Mouse (Mus musculus) kidney, embryonic 16.5 days (tissue): ENCODE measurements around the gene Nabp2. TPM values are rescaled to one million over a fixed set of nuclear protein-coding genes. Genes with fewer than 3 reads are reported as not detected.

Experiments used
- ATAC-seq: fragments of 200-750 bp; cut with Nextera tagmentation; 2 replicates; pipeline ENCODE4 v1.8.0; 2017; ENCODE audit warnings: moderate TSS enrichment; ENCODE audit not compliant: low FRiP score, low TSS enrichment
- H3K27ac ChIP-seq: fragments of 300-500 bp; sonication (generic); 2 replicates; pipeline ENCODE4 v1.5.1; 2014; ENCODE audit warnings: low read length
- H3K27me3 ChIP-seq: fragments of 300-500 bp; sonication (generic); 2 replicates; pipeline ENCODE4 v1.6.1; 2014; ENCODE audit warnings: low read length, control low read depth, mixed read lengths; ENCODE audit not compliant: insufficient read depth
- H3K36me3 ChIP-seq: fragments of 300-500 bp; sonication (generic); 2 replicates; pipeline ENCODE4 v1.6.1; 2014; ENCODE audit warnings: low read length, control low read depth, mixed read lengths; ENCODE audit not compliant: insufficient read depth
- H3K4me1 ChIP-seq: fragments of 300-500 bp; sonication (generic); 2 replicates; pipeline ENCODE4 v1.6.1; 2014; ENCODE audit warnings: low read length, control low read depth, mixed read lengths; ENCODE audit not compliant: insufficient read depth
- H3K4me2 ChIP-seq: fragments of 300-500 bp; sonication (generic); replicated peaks from 2 replicates; pipeline ENCODE4 v1.6.1; 2014; ENCODE audit warnings: low read depth, low read length
- H3K4me3 ChIP-seq: fragments of 300-500 bp; sonication (generic); 2 replicates; pipeline ENCODE4 v1.5.1; 2014; ENCODE audit warnings: mild to moderate bottlenecking, low read length
- H3K9ac ChIP-seq: fragments of 300-500 bp; sonication (generic); replicated peaks from 2 replicates; pipeline ENCODE4 v1.6.1; 2014; ENCODE audit warnings: low read length
- H3K9me3 ChIP-seq: fragments of 300-500 bp; sonication (generic); 2 replicates; pipeline ENCODE4 v1.6.1; 2016; ENCODE audit warnings: low read length, control low read depth
- WGBS: fragments of 180-500 bp; shearing (Covaris S2); extraction: QIAGEN DNeasy Blood & Tissue Kit; methylation state at CpG from one replicate; pipeline ENCODE4 v1.1.7; 2014; 5-methylcytosine and 5-hydroxymethylcytosine counted together
- polyA plus RNA-seq: library from polyadenylated mRNA; unstranded; fragments of >200 nt; fragmentation: Nextera tagmentation; extraction: Ambion mirVana; gene quantifications from 2 replicates; pipeline ENCODE4 v1.2.1, GENCODE M21; 2015

Gene Nabp2
- polyA plus RNA-seq, 1 experiment from 2014 or later, result 81.7 TPM

- H3K36me3 ChIP-seq, result peaks cover 56% of the 10 kb centered on the region
- H3K4me1 ChIP-seq, result peaks cover 52% of the 10 kb centered on the region
- no peak overlapping the region for H3K4me3 ChIP-seq
- H3K9me3 ChIP-seq, result no peaks in the 10 kb centered on the region
- peak overlapping the region; percentile 59 for H3K27ac ChIP-seq
- no peak overlapping the region for H3K9ac ChIP-seq
- WGBS, result 62% methylated on average over 10 of the region's 10 CpGs
- ATAC-seq, result no peak
- H3K27me3 ChIP-seq, result no peaks in the 10 kb centered on the region
- no peak overlapping the region for H3K4me2 ChIP-seq
These were observed 23.4 kb upstream of the Nabp2 start for GRCm38 (mm10) chr10:128434681-128435080.

DNA sequence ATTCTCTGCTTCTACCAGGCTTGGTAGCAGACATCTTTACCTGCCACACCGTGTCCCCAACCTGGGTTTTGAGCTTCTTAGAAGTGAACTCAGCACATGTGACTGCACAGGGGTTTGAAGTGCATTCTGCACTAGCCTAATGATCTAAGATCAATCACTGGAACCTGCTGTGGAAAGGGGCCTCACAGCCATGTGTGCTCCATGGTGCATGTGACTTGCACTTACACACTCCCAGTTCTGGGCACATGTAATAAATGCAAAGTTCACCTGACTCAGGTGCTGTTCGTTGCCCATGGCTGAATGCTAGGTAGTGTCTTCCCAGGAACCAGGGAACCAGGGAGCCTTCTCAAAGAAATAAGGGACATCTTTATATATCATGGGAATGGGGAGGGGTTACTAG, 22.1 kb upstream of the Nabp2 start:
- Histone ChIP-seq H3K4me2 (no peak overlapping the region), H3K9ac (no peak overlapping the region), H3K9me3 (no peaks in the 10 kb centered on the region), H3K36me3 (peaks cover 61% of the 10 kb centered on the region), H3K4me1 (peaks cover 39% of the 10 kb centered on the region), H3K27ac (no peak overlapping the region), H3K4me3 (no peak overlapping the region), H3K27me3 (no peaks in the 10 kb centered on the region)
- 72% methylated on average over 2 of the region's 2 CpGs for WGBS
- no peak for ATAC-seq

GRCm38 (mm10) chr10:128429454-128429853, 18.2 kb upstream of the Nabp2 start:
- no peaks in the 10 kb centered on the region for H3K27me3 ChIP-seq
- no peak for ATAC-seq
- 95% methylated on average over 4 of the region's 4 CpGs for WGBS

GRCm38 (mm10) chr10:128429052-128429451, 17.8 kb upstream of the Nabp2 start:
- no peak overlapping the region for H3K4me2 ChIP-seq
- no peak overlapping the region for H3K9ac ChIP-seq
- H3K9me3 ChIP-seq, result no peaks in the 10 kb centered on the region
- WGBS, result 82% methylated on average over 5 of the region's 5 CpGs
- H3K27ac ChIP-seq, result no peak overlapping the region
- no peak overlapping the region for H3K4me3 ChIP-seq
- no peak for ATAC-seq
- peaks cover 34% of the 10 kb centered on the region for H3K36me3 ChIP-seq
- peaks cover 15% of the 10 kb centered on the region; the same call in 1 of the 2 replicates for H3K4me1 ChIP-seq
- H3K27me3 ChIP-seq, result no peaks in the 10 kb centered on the region

More at GRCm38 (mm10) chr10:128429454-128429853, 18.2 kb upstream of the Nabp2 start:
- no peak overlapping the region for H3K4me2 ChIP-seq
- H3K27ac ChIP-seq, result no peak overlapping the region
- H3K4me3 ChIP-seq, result no peak overlapping the region
- no peak overlapping the region for H3K9ac ChIP-seq
- H3K9me3 ChIP-seq, result no peaks in the 10 kb centered on the region
- H3K36me3 ChIP-seq, result peaks cover 33% of the 10 kb centered on the region
- peaks cover 17% of the 10 kb centered on the region for H3K4me1 ChIP-seq

GRCm38 (mm10) chr10:128425260-128425659, 14.0 kb upstream of the Nabp2 start:
- no peak overlapping the region for H3K4me3 ChIP-seq
- no peak overlapping the region for H3K9ac ChIP-seq
- H3K4me2 ChIP-seq, result no peak overlapping the region
- peaks cover 9% of the 10 kb centered on the region; the same call in 1 of the 2 replicates for H3K4me1 ChIP-seq
- H3K27me3 ChIP-seq, result no peaks in the 10 kb centered on the region
- H3K27ac ChIP-seq, result peak overlapping the region; percentile 76; the same call in 1 of the 2 replicates
- no peaks in the 10 kb centered on the region for H3K9me3 ChIP-seq
- peaks cover 39% of the 10 kb centered on the region for H3K36me3 ChIP-seq
- 60% methylated on average over 3 of the region's 3 CpGs for WGBS
- ATAC-seq, result no peak

DNA sequence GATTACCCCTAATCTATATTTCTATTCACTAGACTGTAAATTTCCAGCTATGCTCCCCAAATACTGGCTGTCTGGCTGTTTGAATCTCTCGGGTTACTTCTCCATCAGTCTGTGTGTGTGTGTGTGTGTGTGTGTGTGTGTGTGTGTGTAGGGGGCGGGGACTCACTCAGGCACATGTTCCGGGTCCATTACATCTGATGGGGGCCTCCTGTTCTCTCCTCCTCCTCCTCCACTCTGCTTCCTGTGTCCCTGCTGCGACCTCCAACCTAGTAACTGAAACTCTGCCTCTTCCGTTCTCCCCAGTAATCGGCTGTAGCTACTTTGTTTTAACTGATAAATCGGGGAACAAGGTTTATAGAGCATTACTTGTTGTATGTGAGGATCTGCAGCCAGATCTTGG, 13.3 kb upstream of the Nabp2 start:
- Histone ChIP-seq H3K27ac (peak overlapping the region; percentile 76; the same call in 1 of the 2 replicates), H3K9ac (peak overlapping the region; percentile 28; the same call in 1 of the 2 replicates), H3K27me3 (no peaks in the 10 kb centered on the region), H3K4me2 (peak overlapping the region; percentile 9; the same call in 1 of the 2 replicates), H3K9me3 (no peaks in the 10 kb centered on the region), H3K36me3 (peaks cover 35% of the 10 kb centered on the region), H3K4me1 (peaks cover 9% of the 10 kb centered on the region; the same call in 1 of the 2 replicates), H3K4me3 (no peak overlapping the region)
- WGBS, result 4% methylated on average over 7 of the region's 7 CpGs
- peak; percentile 89 for ATAC-seq

GRCm38 (mm10) chr10:128422426-128422825, 11.1 kb upstream of the Nabp2 start:
- peaks cover 9% of the 10 kb centered on the region; the same call in 1 of the 2 replicates for H3K4me1 ChIP-seq
- no peak overlapping the region for H3K4me2 ChIP-seq
- H3K9me3 ChIP-seq, result no peaks in the 10 kb centered on the region
- H3K36me3 ChIP-seq, result peaks cover 43% of the 10 kb centered on the region
- H3K27ac ChIP-seq, result no peak overlapping the region
- WGBS, result 69% methylated on average over 5 of the region's 5 CpGs
- no peaks in the 10 kb centered on the region for H3K27me3 ChIP-seq
- H3K9ac ChIP-seq, result no peak overlapping the region
- no peak for ATAC-seq
- H3K4me3 ChIP-seq, result no peak overlapping the region

DNA sequence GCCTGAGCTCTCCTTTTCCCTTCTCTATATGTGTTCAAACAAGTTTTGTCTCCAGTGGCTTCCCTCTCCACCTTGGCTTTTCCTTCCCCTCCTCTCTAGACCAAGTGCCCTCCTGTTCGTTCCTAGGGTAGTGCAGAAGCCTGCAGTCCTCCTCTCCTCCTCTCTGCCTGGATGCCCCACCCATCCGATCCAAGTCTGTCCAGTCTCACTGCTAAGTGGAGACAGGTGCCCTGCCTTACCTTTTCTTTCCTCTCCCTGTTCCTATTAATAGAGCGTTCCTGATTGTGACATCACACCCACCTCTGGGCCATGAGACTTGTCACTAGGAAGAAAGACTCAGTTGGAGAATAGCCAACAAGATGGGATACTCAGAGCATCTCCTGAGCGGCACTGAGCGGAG, 3.6 kb upstream of the Nabp2 start:
- WGBS, result 92% methylated on average over 5 of the region's 5 CpGs
- H3K9me3 ChIP-seq, result no peaks in the 10 kb centered on the region
- H3K27ac ChIP-seq, result no peak overlapping the region
- no peak for ATAC-seq
- H3K4me1 ChIP-seq, result peaks cover 26% of the 10 kb centered on the region
- H3K4me3 ChIP-seq, result no peak overlapping the region
- no peaks in the 10 kb centered on the region for H3K27me3 ChIP-seq
- peaks cover 47% of the 10 kb centered on the region for H3K36me3 ChIP-seq
- no peak overlapping the region for H3K9ac ChIP-seq
- H3K4me2 ChIP-seq, result no peak overlapping the region

DNA sequence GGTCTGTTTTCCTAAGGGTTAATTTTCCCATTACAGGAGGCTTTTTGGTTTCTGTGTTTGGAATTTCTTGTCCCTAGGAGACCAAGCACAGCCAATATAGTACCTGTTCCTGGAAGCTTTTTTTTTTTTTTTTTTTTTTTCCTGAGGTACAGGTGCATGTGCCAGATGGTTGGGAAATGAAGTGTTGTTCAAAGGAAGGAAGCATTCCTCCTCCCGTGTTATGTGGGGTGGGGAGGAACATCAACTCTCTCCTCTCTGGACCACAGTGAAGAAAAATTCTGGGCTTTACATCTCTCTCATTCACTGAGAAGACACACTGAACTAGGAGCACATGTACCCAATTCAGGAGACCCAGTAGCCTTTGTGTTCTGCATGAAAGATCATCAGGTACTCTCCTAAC, 1.8 kb upstream of the Nabp2 start:
- Histone ChIP-seq H3K9me3 (no peaks in the 10 kb centered on the region), H3K4me3 (peak overlapping the region; percentile 99), H3K4me2 (peak overlapping the region; percentile 94), H3K27ac (no peak overlapping the region), H3K27me3 (no peaks in the 10 kb centered on the region), H3K4me1 (peaks cover 32% of the 10 kb centered on the region), H3K36me3 (peaks cover 31% of the 10 kb centered on the region), H3K9ac (peak overlapping the region; percentile 39; the same call in 1 of the 2 replicates)
- no peak for ATAC-seq
- WGBS, result 28% methylated on average over 1 of the region's 1 CpGs

DNA sequence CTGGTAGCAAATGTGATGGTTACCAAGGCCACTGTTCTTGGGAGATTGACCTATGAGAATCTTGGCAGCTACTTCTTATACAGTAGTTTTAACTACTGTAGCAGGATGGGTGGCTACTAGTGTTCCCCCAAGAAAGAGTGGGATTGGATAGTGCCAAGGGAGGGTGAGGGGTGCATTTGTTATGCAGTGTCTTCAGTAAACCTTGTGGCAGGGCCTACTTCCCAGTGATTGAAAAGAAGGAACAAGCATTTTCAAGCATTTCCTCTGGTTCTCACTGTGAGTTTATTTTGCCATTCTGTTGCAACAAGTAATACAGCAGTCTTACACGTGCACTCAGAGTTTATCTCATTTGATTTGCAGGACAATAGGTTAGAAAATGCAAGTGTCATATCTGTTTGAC, 1.3 kb upstream of the Nabp2 start:
- 36% methylated on average over 1 of the region's 1 CpGs for WGBS

More for the DNA sequence above, 1.3 kb upstream of the Nabp2 start:
- H3K4me2 ChIP-seq, result peak overlapping the region; percentile 94
- peak overlapping the region; percentile 99 for H3K4me3 ChIP-seq
- H3K9ac ChIP-seq, result peak overlapping the region; percentile 93
- peaks cover 32% of the 10 kb centered on the region for H3K4me1 ChIP-seq
- H3K9me3 ChIP-seq, result no peaks in the 10 kb centered on the region
- no peak for ATAC-seq
- peaks cover 28% of the 10 kb centered on the region for H3K36me3 ChIP-seq
- peak overlapping the region; percentile 98; the same call in 1 of the 2 replicates for H3K27ac ChIP-seq
- no peaks in the 10 kb centered on the region for H3K27me3 ChIP-seq
